Mouse (Mus musculus) embryonic facial prominence, embryonic 11.5 days (tissue): Measurements from ENCODE around the gene Olfr770. TPM values are rescaled to one million over a fixed set of nuclear protein-coding genes. Genes with fewer than 3 reads are reported as not detected.
"Not testable (repeated sequence)": the region's sequence is repeated elsewhere in the genome, so short reads cannot be mapped to it uniquely, and the experiment has no call there.

Experiments used
- ATAC-seq: fragments of 200-750 bp; cut with Nextera tagmentation; replicated peaks from 2 replicates; pipeline ENCODE4 v1.8.0; 2017; ENCODE audit warnings: low read depth; ENCODE audit not compliant: insufficient number of reproducible peaks, low FRiP score, low TSS enrichment
- DNase-seq: peaks from one replicate; pipeline ENCODE4 v3.0.0-alpha.2; 2015; ENCODE audit warnings: low spot score
- H3K27ac ChIP-seq: fragments of 300-500 bp; sonication (generic); replicated peaks from 2 replicates; pipeline ENCODE4 v1.5.1; 2014; ENCODE audit warnings: mild to moderate bottlenecking, low read depth, low read length, control low read depth
- H3K27me3 ChIP-seq: fragments of 300-500 bp; sonication (generic); 2 replicates; pipeline ENCODE4 v1.6.1; 2014; ENCODE audit warnings: mild to moderate bottlenecking, low read length, moderate library complexity, mixed read lengths; ENCODE audit not compliant: control insufficient read depth, insufficient read depth
- H3K36me3 ChIP-seq: fragments of 300-500 bp; sonication (generic); replicated peaks from 2 replicates; pipeline ENCODE4 v1.6.1; 2014; ENCODE audit warnings: low read depth, mild to moderate bottlenecking, low read length, moderate library complexity, mixed read lengths; ENCODE audit not compliant: control insufficient read depth, insufficient read depth
- H3K4me1 ChIP-seq: fragments of 300-500 bp; sonication (generic); 2 replicates; pipeline ENCODE4 v1.6.1; 2014; ENCODE audit warnings: low read length, mixed read lengths; ENCODE audit not compliant: control insufficient read depth, insufficient read depth
- H3K4me2 ChIP-seq: fragments of 300-500 bp; sonication (generic); 2 replicates; pipeline ENCODE4 v1.6.1; 2014; ENCODE audit warnings: low read depth, mild to moderate bottlenecking, control low read depth, low read length, moderate library complexity
- H3K4me3 ChIP-seq: fragments of 300-500 bp; sonication (generic); 2 replicates; pipeline ENCODE4 v1.5.1; 2014; ENCODE audit warnings: low read depth, low read length, control low read depth
- H3K9ac ChIP-seq: fragments of 300-500 bp; sonication (generic); replicated peaks from 2 replicates; pipeline ENCODE4 v1.6.1; 2014; ENCODE audit warnings: mild to moderate bottlenecking, control low read depth, low read length
- H3K9me3 ChIP-seq: fragments of 300-500 bp; sonication (generic); replicated peaks from 2 replicates; pipeline ENCODE4 v1.6.1; 2016; ENCODE audit warnings: mild to moderate bottlenecking, low read length, inconsistent platforms, mixed read lengths; ENCODE audit not compliant: control insufficient read depth
- polyA plus RNA-seq: library from polyadenylated mRNA; unstranded; fragments of >200 nt; fragmentation: Nextera tagmentation; extraction: Ambion mirVana; gene quantifications from 2 replicates; pipeline ENCODE4 v1.2.1, GENCODE M21; 2014

The Olfr770 gene
- polyA plus RNA-seq, 1 experiment from 2014 or later = not detected

DNA sequence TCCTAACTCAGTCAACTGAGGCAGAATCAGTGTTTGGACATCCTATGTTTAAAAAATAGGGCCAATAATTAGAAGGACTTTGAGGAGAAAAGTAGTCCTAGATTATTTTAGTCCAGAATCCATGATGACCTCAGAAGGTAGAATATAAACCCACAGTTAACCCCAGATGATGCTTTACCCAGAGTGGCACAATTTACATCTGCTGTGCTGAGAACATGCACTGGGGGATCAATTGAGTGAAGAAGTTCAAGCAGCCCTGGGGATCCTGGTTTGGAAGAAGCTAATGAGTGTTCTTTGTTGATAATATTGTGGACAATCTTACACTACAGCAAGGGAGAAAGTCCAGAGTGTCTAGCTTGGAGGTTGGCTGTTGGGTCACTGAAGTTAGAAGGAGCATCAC, 56.0 kb downstream of the Olfr770 start, which contains the start of gene Olfr767:
TSS of gene Olfr767 (minus strand) at position 101 of the 400 bp plus-strand sequence.
- not testable (repeated sequence) for H3K9me3 ChIP-seq, H3K4me1 ChIP-seq, H3K36me3 ChIP-seq, H3K9ac ChIP-seq, DNase-seq, H3K4me3 ChIP-seq, H3K27ac ChIP-seq, ATAC-seq, H3K4me2 ChIP-seq, H3K27me3 ChIP-seq

Other genes starting within 250 kb of the Olfr770 start
- 10.5 and 10.9 TPM in 2 replicates for gene Gdf11, start 247.3 kb downstream of the Olfr770 start, polyA plus RNA-seq
- gene Cd63, start 238.0 kb downstream of the Olfr770 start, polyA plus RNA-seq = 324 and 334 TPM in 2 replicates
- gene Rdh5, start 216.1 kb downstream of the Olfr770 start, polyA plus RNA-seq = 9.2 and 11.4 TPM in 2 replicates
- 196 and 213 TPM in 2 replicates for gene Bloc1s1, start 215.0 kb downstream of the Olfr770 start, polyA plus RNA-seq
- gene Itga7, start 205.2 kb downstream of the Olfr770 start, polyA plus RNA-seq = 2.3 and 2.7 TPM in 2 replicates
- gene Mettl7b, start 178.0 kb downstream of the Olfr770 start, polyA plus RNA-seq = not detected in 2 replicates
- not detected in 2 replicates for gene Olfr9, start 149.6 kb downstream of the Olfr770 start, polyA plus RNA-seq
- gene Olfr763, start 128.2 kb downstream of the Olfr770 start, polyA plus RNA-seq = not detected in 2 replicates
- gene Olfr764-ps1, start 99.1 kb downstream of the Olfr770 start, polyA plus RNA-seq = not detected in 2 replicates
- not detected in 2 replicates for gene Olfr765, start 89.0 kb downstream of the Olfr770 start, polyA plus RNA-seq
- gene Olfr766-ps1, start 70.0 kb downstream of the Olfr770 start, polyA plus RNA-seq = not detected in 2 replicates
- gene Olfr767, start 56.1 kb downstream of the Olfr770 start, polyA plus RNA-seq = not detected in 2 replicates
- gene Olfr768, start 39.6 kb downstream of the Olfr770 start, polyA plus RNA-seq = not detected in 2 replicates
- not detected in 2 replicates for gene Olfr769, start 21.1 kb downstream of the Olfr770 start, polyA plus RNA-seq
- gene Olfr771, start 25.8 kb upstream of the Olfr770 start, polyA plus RNA-seq = not detected in 2 replicates
- gene Olfr772, start 38.9 kb upstream of the Olfr770 start, polyA plus RNA-seq = not detected in 2 replicates
- gene Olfr773, start 48.4 kb upstream of the Olfr770 start, polyA plus RNA-seq = not detected in 2 replicates
- gene Olfr774, start 97.2 kb upstream of the Olfr770 start, polyA plus RNA-seq = not detected in 2 replicates
- not detected in 2 replicates for gene Olfr775, start 109.4 kb upstream of the Olfr770 start, polyA plus RNA-seq
- gene Olfr776, start 120.1 kb upstream of the Olfr770 start, polyA plus RNA-seq = not detected in 2 replicates
- not detected in 2 replicates for gene Olfr777, start 132.5 kb upstream of the Olfr770 start, polyA plus RNA-seq
- gene Olfr780, start 179.1 kb upstream of the Olfr770 start, polyA plus RNA-seq = not detected in 2 replicates
- not detected in 2 replicates for gene Olfr781, start 189.9 kb upstream of the Olfr770 start, polyA plus RNA-seq
- gene Olfr782, start 209.9 kb upstream of the Olfr770 start, polyA plus RNA-seq = not detected in 2 replicates
- not detected in 2 replicates for gene Olfr784, start 245.1 kb upstream of the Olfr770 start, polyA plus RNA-seq